Mouse (Mus musculus) ES-Bruce4 (cell line): ENCODE measurements at regions not wholly inside any gene's neighbourhood (a gene's known extent, or its start where the extent isn't known, plus 50 kb on each side); places are given as distances from the start of the nearest gene placed in this dataset.

Source experiments
- H3K27ac ChIP-seq: 2 replicates; pipeline ENCODE4 v1.5.1; 2012; ENCODE audit warnings: low read length, inconsistent platforms; ENCODE audit not compliant: insufficient read depth
- H3K27me3 ChIP-seq: 2 replicates; pipeline ENCODE4 v1.6.1; 2012; ENCODE audit warnings: mild to moderate bottlenecking, low read length, inconsistent platforms; ENCODE audit not compliant: control insufficient read depth, poor library complexity, insufficient read depth, severe bottlenecking
- H3K36me3 ChIP-seq: 2 replicates; pipeline ENCODE4 v1.6.1; 2012; ENCODE audit warnings: inconsistent platforms, mild to moderate bottlenecking, low read length, moderate library complexity; ENCODE audit not compliant: control insufficient read depth, poor library complexity, insufficient read depth, severe bottlenecking
- H3K4me1 ChIP-seq: one replicate; pipeline ENCODE4 v1.8.1; 2011; ENCODE audit warnings: low read length; ENCODE audit not compliant: control insufficient read depth, insufficient read depth
- H3K4me3 ChIP-seq: 2 replicates; pipeline ENCODE4 v1.5.1; 2011; ENCODE audit warnings: low read depth, mild to moderate bottlenecking, low read length
- H3K9ac ChIP-seq: 2 replicates; pipeline ENCODE4 v1.6.1; 2012; ENCODE audit warnings: low read depth, mild to moderate bottlenecking, inconsistent platforms; ENCODE audit not compliant: poor library complexity, severe bottlenecking
- H3K9me3 ChIP-seq: replicated peaks from 2 replicates; pipeline ENCODE4 v1.6.1; 2012; ENCODE audit warnings: mild to moderate bottlenecking, low read length, inconsistent platforms; ENCODE audit not compliant: control insufficient read depth, poor library complexity, insufficient read depth, severe bottlenecking
- CTCF ChIP-seq: IDR thresholded peaks from one replicate; pipeline ENCODE4 v1.8.1; 2011; ENCODE audit warnings: low read depth, low read length
- EP300 ChIP-seq: IDR thresholded peaks from 2 replicates; pipeline ENCODE4 v1.6.1; 2011; ENCODE audit warnings: low read depth, low read length; ENCODE audit not compliant: insufficient read depth
- POLR2A ChIP-seq: IDR thresholded peaks from one replicate; pipeline ENCODE4 v1.8.1; 2011; ENCODE audit warnings: low read length; ENCODE audit not compliant: insufficient read depth

DNA sequence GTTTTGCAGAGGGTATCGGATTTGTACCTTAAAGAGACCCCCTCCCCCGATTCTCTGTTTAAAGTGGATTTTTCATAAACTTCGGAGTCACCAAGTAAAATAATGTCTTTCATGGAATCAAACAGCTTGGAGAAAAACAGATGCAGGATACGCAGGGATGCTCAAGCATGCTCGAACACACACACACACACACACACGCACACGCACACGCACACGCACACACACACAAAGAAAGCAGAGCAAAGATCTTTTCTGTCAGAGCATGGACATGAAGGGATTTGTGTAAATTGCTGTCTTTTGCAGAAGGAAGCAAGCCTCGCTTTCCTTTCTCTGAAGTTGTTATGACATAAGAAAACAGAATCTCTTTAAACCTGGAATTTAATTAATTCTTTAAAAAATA is 178.2 kb downstream of the Tfap2c start:
- H3K4me3 ChIP-seq = no peak overlapping the region
- peaks cover 2% of the 10 kb centered on the region for H3K4me1 ChIP-seq
- no peak overlapping the region for H3K9ac ChIP-seq
- H3K27me3 ChIP-seq = peaks cover 3% of the 10 kb centered on the region; the same call in 1 of the 2 replicates
- no peak overlapping the region for H3K27ac ChIP-seq
- no peak for TF ChIP-seq CTCF
- TF ChIP-seq POLR2A = no peak
- TF ChIP-seq EP300 = no peak
- H3K9me3 ChIP-seq = no peaks in the 10 kb centered on the region
- no peaks in the 10 kb centered on the region for H3K36me3 ChIP-seq

DNA sequence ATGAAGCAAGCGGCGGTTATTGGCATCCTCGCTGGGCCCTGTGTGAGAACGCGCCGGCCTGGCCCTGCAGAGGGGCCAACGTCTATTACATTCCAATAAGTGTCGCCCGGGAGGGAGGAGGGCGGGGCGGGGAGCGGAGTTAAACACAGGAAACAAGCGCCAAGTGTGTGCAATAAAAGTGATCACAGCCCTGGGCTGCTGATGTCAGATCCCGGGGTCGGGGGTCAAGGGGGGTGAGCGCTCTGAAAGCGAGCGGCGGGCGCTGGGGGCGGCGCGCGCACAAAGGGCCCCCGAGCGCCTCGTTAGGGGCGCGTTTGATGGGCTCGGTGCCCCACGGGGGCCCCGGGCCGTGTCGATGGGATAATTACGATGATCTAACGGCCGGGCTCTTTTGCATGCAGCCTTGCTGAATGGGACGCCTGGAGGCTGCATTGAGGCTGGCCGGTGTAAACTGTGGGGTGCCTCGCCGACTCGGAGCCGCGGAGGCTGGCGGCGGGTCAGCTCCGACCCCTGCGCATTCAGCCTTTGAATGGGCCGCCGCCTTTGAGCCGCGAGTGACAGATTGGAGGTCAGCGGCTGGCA is 178.9 kb downstream of the Tfap2c start:
- peak overlapping the region; percentile 26 for H3K4me3 ChIP-seq
- 0 out of 2 replicates have a peak overlapping the region, but pooled peaks have one; percentile 5 for H3K9ac ChIP-seq
- H3K27me3 ChIP-seq = peaks cover 3% of the 10 kb centered on the region; the same call in 1 of the 2 replicates
- no peak overlapping the region for H3K27ac ChIP-seq
- peaks cover 3% of the 10 kb centered on the region for H3K4me1 ChIP-seq
- no peak for TF ChIP-seq POLR2A
- TF ChIP-seq EP300 = no peak
- no peak for TF ChIP-seq CTCF
- no peaks in the 10 kb centered on the region for H3K9me3 ChIP-seq
- H3K36me3 ChIP-seq = no peaks in the 10 kb centered on the region

DNA sequence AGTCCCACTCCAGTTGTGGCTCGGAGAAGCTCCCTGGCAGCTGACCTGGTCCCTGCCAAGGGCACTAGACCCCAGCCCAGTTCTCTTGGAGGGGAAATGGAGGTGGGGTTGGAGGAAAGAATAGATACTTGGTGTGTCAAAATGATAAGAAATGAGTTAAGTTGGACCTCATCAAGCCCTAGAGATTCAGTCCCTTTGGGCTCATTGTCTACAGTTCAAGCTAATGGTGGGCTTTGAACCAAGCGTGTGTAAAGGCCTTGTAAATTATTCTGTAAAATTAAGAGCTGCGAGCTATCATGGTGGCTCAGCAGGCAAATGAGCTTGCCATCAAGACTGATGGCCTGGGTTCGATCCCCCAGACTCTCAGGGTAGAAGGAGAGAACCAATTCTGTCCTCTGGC is 179.8 kb downstream of the Tfap2c start:
- Histone ChIP-seq H3K9me3 (no peaks in the 10 kb centered on the region), H3K27ac (no peak overlapping the region), H3K27me3 (peaks cover 3% of the 10 kb centered on the region; the same call in 1 of the 2 replicates), H3K4me1 (peaks cover 3% of the 10 kb centered on the region), H3K9ac (no peak overlapping the region), H3K36me3 (no peaks in the 10 kb centered on the region), H3K4me3 (no peak overlapping the region)
- TF ChIP-seq POLR2A (no peak), EP300 (no peak), CTCF (no peak)

DNA sequence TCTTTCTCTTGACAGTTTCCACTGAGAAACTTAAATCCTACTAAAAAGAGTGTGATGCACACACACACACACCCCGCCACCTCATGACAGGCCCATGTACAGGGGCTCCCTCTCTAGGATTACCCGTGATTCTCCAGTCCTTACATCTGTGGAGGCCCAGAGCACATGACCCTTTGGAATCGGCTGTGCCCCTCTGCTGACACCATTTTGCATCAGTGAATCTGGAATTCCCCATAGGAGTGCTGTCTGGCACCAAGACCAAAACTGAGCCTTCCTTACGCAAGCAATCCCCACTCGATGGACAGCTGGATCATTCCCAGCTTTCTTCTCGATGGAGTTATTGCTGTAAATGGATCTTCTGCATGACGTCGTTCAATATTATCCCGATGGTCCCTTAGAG is 180.3 kb downstream of the Tfap2c start:
- Histone ChIP-seq H3K4me3 (no peak overlapping the region), H3K27ac (no peak overlapping the region), H3K27me3 (peaks cover 3% of the 10 kb centered on the region; the same call in 1 of the 2 replicates), H3K36me3 (no peaks in the 10 kb centered on the region), H3K9me3 (no peaks in the 10 kb centered on the region), H3K4me1 (peaks cover 3% of the 10 kb centered on the region), H3K9ac (no peak overlapping the region)
- TF ChIP-seq CTCF (no peak), POLR2A (no peak), EP300 (no peak)

DNA sequence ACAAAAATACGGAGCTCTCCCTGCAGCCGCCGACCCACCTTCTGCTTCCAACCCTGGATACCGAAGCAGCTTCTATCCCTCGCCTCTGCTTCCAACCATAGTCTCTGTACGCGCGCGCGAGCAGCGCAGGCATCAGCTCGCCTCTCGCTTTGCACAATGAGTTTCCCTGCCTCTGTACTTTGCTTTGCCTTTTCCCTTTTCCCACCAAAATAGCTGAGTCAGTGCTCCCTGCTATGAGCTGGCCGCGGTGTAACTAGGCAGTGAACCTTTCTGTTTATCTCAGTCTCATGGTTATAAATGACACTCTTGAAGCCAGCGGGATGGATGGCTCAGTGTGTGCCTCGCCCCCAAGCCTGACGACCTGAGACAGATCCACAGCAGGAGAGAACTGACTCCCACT is 182.0 kb downstream of the Tfap2c start:
- TF ChIP-seq POLR2A (no peak), EP300 (no peak), CTCF (no peak)
- peaks cover 9% of the 10 kb centered on the region for H3K4me1 ChIP-seq
- H3K36me3 ChIP-seq = no peaks in the 10 kb centered on the region
- H3K9ac ChIP-seq = no peak overlapping the region
- peaks cover 3% of the 10 kb centered on the region; the same call in 1 of the 2 replicates for H3K27me3 ChIP-seq
- no peaks in the 10 kb centered on the region for H3K9me3 ChIP-seq
- no peak overlapping the region for H3K27ac ChIP-seq
- H3K4me3 ChIP-seq = no peak overlapping the region

DNA sequence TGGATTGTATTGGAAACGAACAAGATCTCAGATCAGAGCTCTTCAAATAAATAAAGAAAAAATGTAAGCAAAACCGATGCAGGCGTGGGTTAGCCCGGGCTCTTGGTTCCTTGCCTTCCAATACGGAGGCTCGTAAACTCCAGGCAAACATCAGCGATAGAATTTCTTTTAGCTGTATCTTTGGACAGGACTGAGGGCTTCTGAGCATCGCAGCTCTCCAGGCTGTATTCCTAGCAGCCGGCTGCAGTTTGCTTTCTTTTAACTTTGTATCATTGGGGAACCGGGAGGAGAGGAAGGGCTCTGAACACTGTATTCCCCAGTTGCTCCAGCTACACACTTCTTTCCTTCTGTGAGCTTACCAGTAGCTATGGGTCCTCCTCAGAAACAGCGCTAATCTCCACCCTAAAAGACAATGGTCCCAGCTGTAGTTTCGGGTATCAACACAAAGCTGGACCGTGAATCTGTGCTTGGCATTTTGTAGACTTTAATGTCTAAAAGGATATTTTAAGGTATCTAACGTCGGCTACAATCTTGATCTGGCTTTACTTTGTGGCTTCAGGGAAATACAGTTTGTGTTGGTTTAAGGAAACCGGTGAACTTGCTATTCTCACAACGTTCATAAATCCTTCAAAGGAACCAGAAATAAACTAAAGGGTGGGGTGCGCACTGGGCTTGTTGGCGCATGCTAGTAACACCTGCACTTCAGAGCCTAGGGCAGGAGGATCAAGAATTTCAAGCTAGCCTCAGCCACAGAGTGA is 183.2 kb downstream of the Tfap2c start:
- Histone ChIP-seq H3K4me1 (peaks cover 9% of the 10 kb centered on the region), H3K9me3 (no peaks in the 10 kb centered on the region), H3K27ac (no peak overlapping the region), H3K27me3 (peaks cover 3% of the 10 kb centered on the region; the same call in 1 of the 2 replicates), H3K4me3 (no peak overlapping the region), H3K36me3 (no peaks in the 10 kb centered on the region), H3K9ac (no peak overlapping the region)
- TF ChIP-seq CTCF = no peak
- no peak for TF ChIP-seq POLR2A
- TF ChIP-seq EP300 = no peak
